Mouse (Mus musculus) cerebellum, postnatal 10 days (tissue): ENCODE measurements at regions not wholly inside any gene's neighbourhood (a gene's known extent, or its start where the extent isn't known, plus 50 kb on each side); places are given as distances from the start of the nearest gene placed in this dataset.

Experiments
- DNase-seq, 2 experiments: peaks; one replicate each; pipeline ENCODE4 v3.0.0; 2021; ENCODE audit warnings: mixed read lengths in 2 of 2

DNA sequence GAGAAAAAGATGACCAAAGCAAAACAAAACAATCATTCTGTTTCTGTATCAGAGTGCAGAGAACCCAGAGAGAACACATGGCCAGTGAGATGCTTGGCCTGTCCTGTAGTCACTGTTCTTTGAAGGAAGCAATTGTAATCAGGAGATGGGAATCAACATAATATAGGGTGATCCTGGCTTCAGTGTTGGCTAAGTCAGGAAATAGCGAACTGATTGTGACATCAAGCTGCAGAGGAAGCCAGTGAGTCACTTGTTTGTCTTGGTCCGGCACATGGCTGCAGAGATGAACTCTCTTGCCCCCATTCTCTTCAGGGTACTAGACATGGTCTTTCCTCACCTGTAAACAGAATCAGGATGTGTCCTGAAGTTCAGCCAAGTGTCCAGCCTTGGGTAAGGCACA lies 273.3 kb upstream of the Thbs1 start:
- DNase-seq, result no peak

GRCm38 (mm10) chr2:117840406-117840805 lies 271.3 kb upstream of the Thbs1 start:
- DNase-seq, result no peak

DNA sequence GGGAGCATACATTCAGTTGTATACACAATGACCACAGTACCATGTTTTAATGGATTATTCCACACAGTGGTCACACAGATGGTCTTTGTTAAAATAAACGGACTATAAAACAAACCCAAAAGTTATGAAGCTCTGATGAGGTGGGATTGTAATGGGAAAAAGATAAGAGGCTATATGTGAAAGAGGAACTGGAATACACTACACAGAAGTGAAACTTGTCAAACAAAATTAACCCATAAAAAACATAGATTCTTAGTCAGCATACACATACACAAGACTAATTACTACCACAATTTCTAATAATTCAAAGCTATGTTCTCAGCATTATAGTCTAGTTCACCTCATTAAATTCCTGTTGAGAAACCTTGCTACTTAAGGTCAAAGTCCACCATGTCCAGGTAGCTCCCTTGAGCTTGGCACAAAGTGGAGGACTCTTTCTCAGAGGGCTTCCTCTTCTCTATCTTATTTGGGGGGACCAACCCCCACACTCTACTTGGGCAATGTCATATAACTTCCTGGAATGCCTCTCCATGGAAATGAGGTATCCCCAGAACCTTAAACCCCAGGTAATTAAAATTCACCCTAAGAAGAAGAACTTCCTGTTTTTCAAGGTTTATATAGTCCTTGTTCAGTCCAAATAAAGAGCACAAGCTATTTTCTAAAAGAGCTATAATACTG lies 269.2 kb upstream of the Thbs1 start:
- no peak for DNase-seq

GRCm38 (mm10) chr2:117852442-117852841 lies 259.2 kb upstream of the Thbs1 start:
- no peak for DNase-seq

DNA sequence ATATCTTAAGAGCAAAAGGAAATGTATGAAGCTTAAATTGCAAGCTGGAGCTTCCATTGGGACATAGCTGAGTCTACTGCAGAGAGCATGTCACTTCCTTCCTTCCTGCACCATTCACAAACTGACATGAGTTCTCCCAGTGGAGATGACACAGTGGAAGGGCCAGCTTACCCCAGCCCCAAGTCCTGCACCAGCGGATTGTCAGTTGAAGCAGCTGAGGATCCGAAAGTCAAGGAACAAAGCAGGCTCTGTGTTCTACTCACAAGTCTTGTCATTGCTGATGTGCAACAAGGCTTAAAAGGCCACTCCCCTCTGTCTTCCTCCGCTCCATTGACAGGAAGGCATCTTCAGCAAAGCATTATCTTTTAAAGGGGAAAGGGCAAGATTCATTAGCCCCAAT lies 249.4 kb upstream of the Thbs1 start:
- no peak for DNase-seq

GRCm38 (mm10) chr2:117865119-117865518 lies 246.6 kb upstream of the Thbs1 start:
- DNase-seq, result no peak

- no peak for DNase-seq
Measured at GRCm38 (mm10) chr2:117866946-117867345, 244.7 kb upstream of the Thbs1 start.

GRCm38 (mm10) chr2:117867409-117867808 lies 244.3 kb upstream of the Thbs1 start:
- no peak for DNase-seq

GRCm38 (mm10) chr2:117868857-117869256 lies 242.8 kb upstream of the Thbs1 start:
- no peak for DNase-seq

- DNase-seq, result no peak
Measured at GRCm38 (mm10) chr2:117871507-117872282, 240.0 kb upstream of the Thbs1 start.

DNA sequence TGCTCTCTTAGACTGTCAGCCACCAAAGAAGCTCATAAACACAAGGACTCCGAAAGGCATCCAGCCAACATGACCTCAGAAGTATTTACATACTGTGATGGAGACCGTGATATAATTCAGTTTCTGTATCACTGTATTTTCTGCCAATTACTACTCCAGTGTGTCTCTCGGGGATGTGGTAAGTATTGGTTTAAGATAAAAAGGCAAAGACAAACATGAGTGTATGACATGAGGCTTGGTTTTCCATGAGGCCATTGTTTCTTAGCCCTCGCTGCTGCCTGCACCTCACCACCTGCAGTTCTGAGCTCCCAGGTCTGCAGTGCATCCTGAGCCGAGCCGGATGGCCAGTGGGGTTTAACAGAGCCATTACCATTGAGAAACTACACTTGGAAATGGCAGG lies 233.9 kb upstream of the Thbs1 start:
- no peak for DNase-seq

- no peak for DNase-seq
Measured at GRCm38 (mm10) chr2:117882136-117882535, 229.5 kb upstream of the Thbs1 start.

DNA sequence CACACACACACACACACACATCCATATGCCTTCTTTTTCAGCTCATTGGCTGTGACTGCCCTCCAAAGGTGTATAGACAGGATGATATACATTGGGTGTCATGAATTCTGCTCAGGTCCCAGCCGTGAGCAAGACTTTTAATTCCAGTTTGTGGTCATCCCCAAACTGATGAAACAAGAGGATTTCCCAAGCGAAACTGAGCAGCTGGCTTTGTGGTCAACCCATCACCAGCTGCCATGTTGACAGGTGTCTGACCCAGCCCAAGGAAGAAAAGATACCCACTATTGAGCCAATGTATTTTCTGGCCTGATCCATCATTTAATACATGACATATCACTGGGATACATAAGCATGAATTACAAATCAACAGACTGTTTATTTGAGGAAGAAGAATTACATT lies 228.8 kb upstream of the Thbs1 start:
- DNase-seq, result no peak

DNA sequence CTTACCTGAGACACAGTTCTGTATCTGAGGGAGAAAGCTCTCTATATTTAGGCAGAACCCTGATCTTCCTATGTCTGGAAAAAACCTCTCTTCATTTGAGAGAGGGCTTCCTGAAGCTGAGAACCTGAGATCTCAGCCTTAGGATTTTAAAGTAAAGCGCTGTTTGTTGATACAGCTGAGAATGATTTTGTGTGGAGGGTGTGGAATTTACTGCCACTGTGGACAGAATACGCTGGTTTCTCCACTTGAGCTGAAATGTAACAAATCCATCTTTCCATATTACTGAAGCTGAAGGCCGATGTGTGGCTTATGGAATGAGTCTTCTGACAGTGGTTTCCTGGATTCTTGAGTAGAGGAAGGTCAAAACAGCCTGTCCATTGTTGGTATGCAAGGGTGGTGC lies 225.2 kb upstream of the Thbs1 start:
- DNase-seq, result no peak

- DNase-seq, result no peak
Measured at GRCm38 (mm10) chr2:117901311-117901710, 210.4 kb upstream of the Thbs1 start.

- no peak for DNase-seq
Measured at GRCm38 (mm10) chr2:117902837-117903236, 208.8 kb upstream of the Thbs1 start.

DNA sequence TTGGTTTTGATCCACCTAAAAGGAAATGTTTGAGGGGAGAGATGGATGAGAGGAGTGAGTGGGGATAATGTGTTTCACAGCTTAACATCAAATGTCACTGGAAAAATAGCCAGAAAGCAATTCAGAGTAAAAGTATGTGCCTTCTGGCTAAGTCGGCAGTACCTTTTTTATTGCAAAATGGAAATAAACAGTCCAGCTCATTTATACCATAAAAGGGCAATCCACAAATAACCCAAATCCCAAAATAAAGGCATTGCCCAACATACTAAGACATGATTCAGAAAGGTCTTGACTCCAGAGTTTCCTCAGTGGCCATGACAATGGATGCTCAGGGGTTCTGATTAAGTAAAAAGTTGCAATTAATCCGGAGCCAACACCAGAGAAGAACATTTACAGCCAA lies 208.0 kb upstream of the Thbs1 start:
- DNase-seq, result no peak

- DNase-seq, result no peak
Measured at GRCm38 (mm10) chr2:117906509-117906908, 205.2 kb upstream of the Thbs1 start.

- no peak for DNase-seq
Measured at GRCm38 (mm10) chr2:117910781-117911180, 200.9 kb upstream of the Thbs1 start.

- no peak for DNase-seq
Measured at GRCm38 (mm10) chr2:117912722-117913121, 199.0 kb upstream of the Thbs1 start.

GRCm38 (mm10) chr2:117913846-117914245 lies 197.8 kb upstream of the Thbs1 start:
- no peak for DNase-seq

DNA sequence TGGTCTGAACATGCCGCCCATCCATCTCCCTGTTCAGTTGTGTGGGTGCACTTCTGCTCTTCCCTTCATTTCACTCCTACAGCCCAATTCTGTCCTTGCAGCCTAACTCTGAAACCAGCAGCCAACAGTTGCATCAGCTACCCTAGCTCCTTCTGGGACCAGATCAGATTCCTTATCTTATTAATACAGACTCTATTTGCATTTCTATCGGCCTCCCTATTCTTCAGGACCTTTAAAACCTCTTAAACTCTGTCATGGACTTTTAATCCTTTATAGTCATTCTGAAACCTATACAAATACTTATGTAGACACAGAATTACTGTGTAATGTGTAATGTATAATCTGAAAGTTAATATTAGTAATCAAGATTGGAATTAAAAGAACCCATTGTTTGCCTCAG lies 195.9 kb upstream of the Thbs1 start:
- DNase-seq, result no peak

GRCm38 (mm10) chr2:117917181-117917580 lies 194.5 kb upstream of the Thbs1 start:
- DNase-seq, result no peak

DNA sequence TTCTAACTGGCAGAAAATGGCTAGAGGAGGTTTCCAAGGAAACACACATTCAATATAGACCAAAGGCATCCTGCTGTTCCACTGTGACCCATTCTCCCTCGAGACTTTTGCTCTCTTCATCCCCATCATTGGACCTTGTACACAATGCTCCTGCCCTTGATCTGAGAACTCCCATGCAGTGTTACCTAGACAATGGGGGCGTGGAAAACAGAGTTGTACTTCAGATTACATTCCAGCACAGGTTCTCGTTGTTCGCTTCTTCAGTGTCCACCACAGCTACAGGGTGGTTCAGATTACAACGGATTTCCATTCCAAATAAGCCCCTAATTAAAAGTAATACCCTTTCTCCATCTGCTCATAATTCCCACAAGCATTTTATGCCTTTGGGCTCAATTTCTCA lies 186.8 kb upstream of the Thbs1 start:
- DNase-seq, result no peak

DNA sequence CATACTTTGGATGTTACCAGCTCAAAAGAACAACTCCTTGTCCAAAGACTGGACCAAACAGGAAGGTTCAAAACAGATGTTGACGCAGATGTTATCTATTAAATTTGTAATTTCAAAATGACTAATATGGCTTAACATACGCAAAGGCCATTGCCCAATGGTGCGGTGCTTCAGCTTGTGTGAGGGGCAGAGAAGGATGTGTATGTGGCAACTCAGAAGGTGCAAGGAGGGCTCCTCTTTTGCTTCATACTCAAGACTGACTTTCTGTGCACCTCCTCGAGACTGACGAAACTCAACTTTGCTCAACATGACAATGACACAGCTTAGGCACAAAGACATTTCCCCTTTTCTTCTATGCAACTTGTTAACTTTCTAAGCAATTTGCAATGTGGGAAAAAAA lies 186.3 kb upstream of the Thbs1 start:
- no peak for DNase-seq
